Mouse (Mus musculus) intestine, embryonic 14.5 days (tissue): ENCODE measurements around the gene Runx2. TPM values are rescaled to one million over a fixed set of nuclear protein-coding genes. Genes with fewer than 3 reads are reported as not detected.
A peak's percentile ranks its signal among the peaks of the same experiment; 100 is the strongest.

Experiments used
- ATAC-seq: fragments of 200-750 bp; cut with Nextera tagmentation; replicated peaks from 2 replicates; pipeline ENCODE4 v1.8.0; 2017; ENCODE audit warnings: low read depth, moderate number of reproducible peaks, moderate TSS enrichment, moderate library complexity; ENCODE audit not compliant: low FRiP score, low TSS enrichment
- DNase-seq: peaks from one replicate; pipeline ENCODE4 v3.0.0-alpha.2; 2018; ENCODE audit warnings: low spot score
- H3K27ac ChIP-seq: fragments of 300-500 bp; sonication (generic); 2 replicates; pipeline ENCODE4 v1.5.1; 2014; ENCODE audit warnings: low read depth, mild to moderate bottlenecking, control low read depth
- H3K27me3 ChIP-seq: fragments of 300-500 bp; sonication (generic); replicated peaks from 2 replicates; pipeline ENCODE4 v1.6.1; 2014; ENCODE audit warnings: low read length, control low read depth; ENCODE audit not compliant: control insufficient read depth, insufficient read depth
- H3K36me3 ChIP-seq: fragments of 300-500 bp; sonication (generic); 2 replicates; pipeline ENCODE4 v1.6.1; 2014; ENCODE audit warnings: low read length, control low read depth; ENCODE audit not compliant: control insufficient read depth, insufficient read depth
- H3K4me1 ChIP-seq: fragments of 300-500 bp; sonication (generic); replicated peaks from 2 replicates; pipeline ENCODE4 v1.6.1; 2014; ENCODE audit warnings: low read length, control low read depth, mixed read lengths; ENCODE audit not compliant: control insufficient read depth, insufficient read depth
- H3K4me2 ChIP-seq: fragments of 300-500 bp; sonication (generic); 2 replicates; pipeline ENCODE4 v1.6.1; 2014; ENCODE audit warnings: low read length
- H3K4me3 ChIP-seq: fragments of 300-500 bp; sonication (generic); 2 replicates; pipeline ENCODE4 v1.5.1; 2014; ENCODE audit warnings: low read depth, low read length, control low read depth, mixed read lengths
- H3K9ac ChIP-seq: fragments of 300-500 bp; sonication (generic); 2 replicates; pipeline ENCODE4 v1.6.1; 2014; ENCODE audit warnings: mild to moderate bottlenecking, low read length
- H3K9me3 ChIP-seq: fragments of 300-500 bp; sonication (generic); 2 replicates; pipeline ENCODE4 v1.6.1; 2016; ENCODE audit warnings: low read length, control low read depth; ENCODE audit not compliant: control insufficient read depth
- WGBS: fragments of 180-500 bp; shearing (Covaris S2); extraction: QIAGEN DNeasy Blood & Tissue Kit; methylation state at CpG from one replicate; pipeline ENCODE4 v1.1.7; 2014; 5-methylcytosine and 5-hydroxymethylcytosine counted together
- polyA plus RNA-seq: library from polyadenylated mRNA; unstranded; fragments of >200 nt; fragmentation: Nextera tagmentation; extraction: Ambion mirVana; gene quantifications from 2 replicates; pipeline ENCODE4 v1.2.1, GENCODE M21; 2014

The Runx2 gene
- polyA plus RNA-seq, 1 experiment from 2014 or later, result 1.1 TPM

DNA sequence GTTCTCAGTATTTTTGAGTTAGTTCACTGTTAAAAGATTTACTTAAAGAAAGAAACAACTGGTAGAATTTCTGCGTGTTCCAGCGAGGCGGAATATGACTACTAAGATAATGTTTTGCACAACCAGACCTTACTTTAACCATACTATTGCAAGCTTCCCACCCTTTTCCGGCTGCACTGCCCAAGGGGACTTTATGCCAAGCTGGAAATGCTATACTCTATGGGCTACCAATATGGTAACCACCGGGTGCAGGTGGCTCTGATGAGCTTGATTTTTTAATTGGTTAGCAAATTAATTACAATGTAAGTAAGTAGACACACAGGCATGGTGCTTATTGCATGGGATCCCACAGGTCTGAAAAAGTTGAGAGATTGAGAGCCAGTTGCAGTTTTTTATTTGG lies 36.5 kb downstream of the Runx2 start:
- 79% methylated on average over 5 of the region's 5 CpGs for WGBS
- no peak overlapping the region for H3K27ac ChIP-seq
- ATAC-seq, result no peak
- no peak overlapping the region for H3K9ac ChIP-seq
- H3K27me3 ChIP-seq, result no peaks in the 10 kb centered on the region
- peaks cover 6% of the 10 kb centered on the region; the same call in 1 of the 2 replicates for H3K4me1 ChIP-seq
- no peak for DNase-seq
- no peaks in the 10 kb centered on the region for H3K9me3 ChIP-seq
- peak overlapping the region; percentile 84 for H3K4me3 ChIP-seq
- H3K4me2 ChIP-seq, result peak overlapping the region; percentile 69
- no peaks in the 10 kb centered on the region for H3K36me3 ChIP-seq

DNA sequence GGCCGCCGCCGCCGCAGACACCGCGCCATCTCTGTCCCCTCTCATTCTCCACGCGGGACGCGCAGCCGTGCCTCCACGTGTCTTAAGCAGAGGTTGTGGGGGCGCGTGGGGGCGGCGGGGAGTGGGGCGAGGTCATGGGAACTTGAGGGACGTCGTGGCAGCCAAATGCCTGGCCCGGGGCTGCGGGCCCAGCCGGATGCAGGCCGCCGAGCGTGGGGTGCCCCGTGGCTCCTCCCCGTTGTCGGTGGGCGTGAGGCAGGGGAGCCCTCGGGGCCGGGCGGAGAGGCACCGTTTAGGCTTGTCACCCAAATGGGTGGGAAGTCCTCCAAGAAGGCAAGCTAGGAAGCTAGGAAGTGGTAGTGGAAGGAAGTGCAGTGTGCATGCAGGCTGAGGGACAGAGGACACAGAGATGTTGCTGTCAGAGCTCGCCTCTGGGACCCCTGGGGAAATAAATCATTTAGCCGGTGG lies 37.2 kb downstream of the Runx2 start:
- Histone ChIP-seq H3K4me2 (peak overlapping the region; percentile 69), H3K27ac (peak overlapping the region; percentile 88), H3K27me3 (no peaks in the 10 kb centered on the region), H3K36me3 (no peaks in the 10 kb centered on the region), H3K4me1 (peaks cover 6% of the 10 kb centered on the region; the same call in 1 of the 2 replicates), H3K9ac (peak overlapping the region; percentile 93), H3K9me3 (no peaks in the 10 kb centered on the region), H3K4me3 (peak overlapping the region; percentile 84)
- DNase-seq, result peak; percentile 83
- peak; percentile 86 for ATAC-seq
- WGBS, result under 1% methylated on average over 33 of the region's 35 CpGs

DNA sequence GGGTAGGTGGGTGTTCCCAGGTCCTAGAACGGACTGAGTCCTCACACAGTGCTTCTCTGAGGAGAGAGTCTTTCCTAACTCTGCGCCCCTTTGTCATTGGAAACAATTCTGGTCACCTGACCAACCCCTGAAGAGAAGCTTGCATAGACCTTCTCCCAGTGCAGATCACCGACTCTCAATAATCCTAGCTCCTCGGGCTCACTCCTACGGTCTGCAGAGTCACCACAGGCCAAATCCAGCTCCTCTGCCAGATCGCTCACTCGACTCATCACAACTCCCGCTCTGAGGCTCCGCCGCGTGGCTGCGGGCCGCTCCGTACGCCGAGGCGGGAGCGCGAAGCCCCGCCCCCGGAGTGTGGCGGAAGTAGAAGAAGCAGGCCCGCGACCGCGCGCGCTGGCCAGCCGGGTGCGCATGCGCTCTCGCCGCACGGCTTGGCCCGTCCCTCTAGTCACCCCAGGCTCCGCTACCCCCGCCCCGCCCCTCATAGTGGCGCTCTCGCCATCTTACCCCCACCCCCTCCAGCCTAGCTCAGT lies 37.8 kb downstream of the Runx2 start, which contains the start of gene Supt3:
Supt3 (plus strand) TSS at position 415 of the 533 bp plus-strand sequence.
- H3K4me3 ChIP-seq, result peak within 1 kb of the TSS; percentile 84
- H3K4me2 ChIP-seq, result peak within 1 kb of the TSS; percentile 69
- peak within 1 kb of the TSS; percentile 88 for H3K27ac ChIP-seq
- peak; percentile 98 for ATAC-seq
- H3K27me3 ChIP-seq, result no peaks in the 10 kb centered on the region
- no peaks in the 10 kb centered on the region for H3K9me3 ChIP-seq
- DNase-seq, result peak; percentile 98
- H3K36me3 ChIP-seq, result no peaks in the 10 kb centered on the region
- peak within 1 kb of the TSS; percentile 93 for H3K9ac ChIP-seq
- peaks cover 6% of the 10 kb centered on the region; the same call in 1 of the 2 replicates for H3K4me1 ChIP-seq
- under 1% methylated on average over 38 of the region's 40 CpGs for WGBS

DNA sequence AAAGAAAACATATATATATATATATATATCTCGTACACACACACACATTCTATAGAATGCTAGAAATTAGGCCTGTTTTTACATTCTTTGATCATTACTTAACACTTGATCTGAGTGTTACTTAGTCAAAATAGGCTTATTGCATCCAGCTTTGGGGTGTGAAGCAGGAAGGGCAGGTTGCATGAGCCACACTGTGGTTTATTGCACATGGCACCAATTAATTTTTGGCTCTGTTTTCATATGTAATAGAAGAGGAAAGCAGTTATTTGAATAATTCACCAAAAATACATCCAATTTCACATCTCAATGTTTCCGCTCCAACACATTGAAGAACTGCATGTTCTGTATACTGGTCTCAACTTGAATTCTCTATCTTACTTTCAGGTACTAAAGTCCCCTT lies 42.0 kb downstream of the Runx2 start:
- Histone ChIP-seq H3K4me3 (no peak overlapping the region), H3K27me3 (no peaks in the 10 kb centered on the region), H3K9me3 (no peaks in the 10 kb centered on the region), H3K27ac (no peak overlapping the region), H3K4me2 (no peak overlapping the region), H3K9ac (no peak overlapping the region), H3K36me3 (no peaks in the 10 kb centered on the region), H3K4me1 (no peaks in the 10 kb centered on the region)
- DNase-seq (no peak), ATAC-seq (no peak)
- 93% methylated on average over 2 of the region's 2 CpGs for WGBS

DNA sequence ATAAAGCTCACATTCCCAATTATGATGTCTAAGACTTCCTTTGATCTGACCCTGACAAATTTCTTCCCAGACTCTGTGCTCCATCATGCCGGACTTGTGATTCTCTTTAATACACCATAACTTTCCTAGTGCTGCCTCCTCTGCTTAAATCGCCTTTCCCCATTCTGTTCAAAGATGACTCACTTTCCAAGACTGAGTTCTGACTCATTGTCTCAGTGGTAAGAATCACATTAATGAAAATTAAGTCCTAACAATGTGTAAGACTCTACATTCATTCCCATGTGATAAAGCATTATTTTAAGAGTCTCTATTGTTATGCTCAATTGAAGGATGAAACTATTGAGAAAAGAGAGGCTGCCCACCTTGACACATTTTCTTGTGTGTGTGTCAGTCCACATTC lies 43.7 kb downstream of the Runx2 start:
- no peak overlapping the region for H3K4me2 ChIP-seq
- DNase-seq (no peak), ATAC-seq (no peak)
- H3K36me3 ChIP-seq, result no peaks in the 10 kb centered on the region
- H3K27ac ChIP-seq, result no peak overlapping the region
- no peak overlapping the region for H3K9ac ChIP-seq
- WGBS, result 87% methylated on average over 2 of the region's 2 CpGs
- H3K27me3 ChIP-seq, result no peaks in the 10 kb centered on the region
- no peaks in the 10 kb centered on the region for H3K4me1 ChIP-seq
- H3K4me3 ChIP-seq, result no peak overlapping the region
- no peaks in the 10 kb centered on the region for H3K9me3 ChIP-seq

DNA sequence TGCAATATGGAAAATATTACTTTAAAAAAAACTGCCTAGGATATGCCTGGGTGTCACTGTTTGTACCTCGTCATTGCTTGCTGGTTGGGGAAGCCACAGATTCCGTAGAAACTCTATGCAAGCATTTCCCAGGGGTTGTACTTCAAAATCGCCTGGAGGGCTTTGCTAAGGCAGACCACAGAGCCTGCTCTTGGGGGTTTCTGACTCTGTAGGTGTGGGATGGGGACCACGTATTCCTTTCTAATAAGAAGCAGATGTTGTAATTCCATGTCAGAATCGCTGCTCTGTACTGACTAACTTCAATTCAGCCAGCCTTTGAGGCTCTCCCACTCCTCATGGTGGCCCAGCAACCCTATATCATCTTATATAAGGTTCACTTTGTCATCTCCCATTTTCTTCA lies 46.1 kb downstream of the Runx2 start:
- DNase-seq, result no peak
- no peak overlapping the region for H3K4me3 ChIP-seq
- WGBS, result 60% methylated on average over 5 of the region's 5 CpGs
- no peak overlapping the region for H3K27ac ChIP-seq
- no peaks in the 10 kb centered on the region for H3K27me3 ChIP-seq
- no peaks in the 10 kb centered on the region for H3K9me3 ChIP-seq
- no peak overlapping the region for H3K4me2 ChIP-seq
- no peak for ATAC-seq
- no peaks in the 10 kb centered on the region for H3K36me3 ChIP-seq
- no peaks in the 10 kb centered on the region for H3K4me1 ChIP-seq
- no peak overlapping the region for H3K9ac ChIP-seq

DNA sequence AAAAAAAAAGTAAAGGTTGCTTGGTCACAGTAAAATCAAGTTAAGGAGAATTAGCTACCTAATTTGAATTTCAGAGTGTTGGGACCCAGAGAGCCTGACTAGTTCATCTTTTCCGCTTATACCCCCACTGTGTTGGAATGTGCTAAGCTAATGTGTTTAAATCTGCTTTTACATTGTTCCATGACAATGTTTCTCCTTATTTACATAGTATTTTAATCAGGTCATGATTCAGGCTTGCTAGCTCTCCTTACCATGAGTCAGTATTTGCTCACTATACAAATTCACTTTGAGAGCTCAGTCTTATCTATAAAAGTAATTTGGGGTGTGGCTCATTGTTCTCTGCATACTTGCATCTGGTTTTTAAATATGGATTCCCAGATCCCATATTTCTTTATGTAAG lies 47.2 kb downstream of the Runx2 start:
- no peak overlapping the region for H3K4me2 ChIP-seq
- 88% methylated on average over 1 of the region's 1 CpGs for WGBS
- DNase-seq, result no peak
- no peaks in the 10 kb centered on the region for H3K9me3 ChIP-seq
- ATAC-seq, result no peak
- no peaks in the 10 kb centered on the region for H3K4me1 ChIP-seq
- H3K4me3 ChIP-seq, result no peak overlapping the region
- H3K9ac ChIP-seq, result no peak overlapping the region
- no peaks in the 10 kb centered on the region for H3K27me3 ChIP-seq
- no peaks in the 10 kb centered on the region for H3K36me3 ChIP-seq
- no peak overlapping the region for H3K27ac ChIP-seq

DNA sequence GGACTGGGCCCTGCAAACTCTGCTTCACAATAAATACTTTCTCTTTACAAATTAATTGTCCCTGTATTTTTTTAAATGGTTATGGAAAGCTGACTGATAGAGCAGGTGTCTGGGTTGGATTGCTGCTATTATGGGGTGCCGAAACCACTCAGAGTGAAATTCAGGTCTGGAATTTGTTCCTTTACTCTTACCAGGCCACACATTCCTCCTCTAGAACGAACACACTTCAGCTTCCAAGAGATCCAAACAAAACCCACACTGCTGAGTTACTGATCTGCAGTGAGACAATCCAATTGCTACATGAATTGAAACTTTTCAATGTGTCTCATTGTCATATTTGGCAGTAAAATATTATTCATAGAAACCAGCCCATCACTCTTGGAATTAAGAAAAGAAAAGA lies 47.6 kb downstream of the Runx2 start:
- Histone ChIP-seq H3K9ac (no peak overlapping the region), H3K36me3 (no peaks in the 10 kb centered on the region), H3K27ac (no peak overlapping the region), H3K4me2 (no peak overlapping the region), H3K9me3 (no peaks in the 10 kb centered on the region), H3K4me1 (no peaks in the 10 kb centered on the region), H3K27me3 (no peaks in the 10 kb centered on the region), H3K4me3 (no peak overlapping the region)
- WGBS, result 65% methylated on average over 2 of the region's 2 CpGs
- DNase-seq, result no peak
- no peak for ATAC-seq

DNA sequence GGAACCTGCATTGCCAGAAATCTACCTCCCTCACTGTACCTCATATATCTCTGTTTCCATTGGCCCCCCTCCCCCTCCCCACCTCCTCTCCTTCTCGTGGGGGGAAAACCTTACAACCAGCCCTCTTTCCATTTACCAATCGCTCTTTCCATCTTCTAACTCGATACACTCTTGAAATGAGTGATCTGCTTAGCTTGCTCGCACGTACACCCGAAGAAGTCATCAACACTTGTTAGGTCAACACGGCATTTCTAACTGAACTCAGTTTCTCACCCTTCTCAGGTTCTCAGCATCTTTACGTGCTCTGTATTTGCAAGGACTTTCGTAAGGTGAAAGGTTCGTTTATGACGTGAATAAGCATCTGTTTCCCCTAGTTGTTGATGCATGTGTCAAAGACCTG lies 48.3 kb downstream of the Runx2 start:
- Histone ChIP-seq H3K4me3 (no peak overlapping the region), H3K4me1 (no peaks in the 10 kb centered on the region), H3K9ac (no peak overlapping the region), H3K36me3 (no peaks in the 10 kb centered on the region), H3K4me2 (no peak overlapping the region), H3K9me3 (no peaks in the 10 kb centered on the region), H3K27ac (no peak overlapping the region), H3K27me3 (no peaks in the 10 kb centered on the region)
- ATAC-seq (no peak), DNase-seq (no peak)
- WGBS, result 85% methylated on average over 11 of the region's 11 CpGs
